Mouse (Mus musculus) testis, adult 2 months (tissue): ENCODE measurements at regions not wholly inside any gene's neighbourhood (a gene's known extent, or its start where the extent isn't known, plus 50 kb on each side); places are given as distances from the start of the nearest gene placed in this dataset.
"Not testable (repeated sequence)": the region's sequence is repeated elsewhere in the genome, so short reads cannot be mapped to it uniquely, and the experiment has no call there.

ENCODE experiments used
- H3K27ac ChIP-seq: fragments of 200-500 bp; 2 replicates; pipeline ENCODE4 v1.5.1; 2012; ENCODE audit warnings: low read depth, low read length; ENCODE audit not compliant: control insufficient read depth, insufficient read depth
- H3K27me3 ChIP-seq: fragments of 200-500 bp; 2 replicates; pipeline ENCODE4 v1.6.1; 2012; ENCODE audit warnings: mild to moderate bottlenecking, low read length, moderate library complexity; ENCODE audit not compliant: control insufficient read depth, insufficient read depth
- H3K36me3 ChIP-seq: fragments of 200-500 bp; 2 replicates; pipeline ENCODE4 v1.6.1; 2012; ENCODE audit warnings: mild to moderate bottlenecking, low read length; ENCODE audit not compliant: control insufficient read depth, insufficient read depth
- H3K4me1 ChIP-seq: fragments of 200-500 bp; 2 replicates; pipeline ENCODE4 v1.6.1; 2012; ENCODE audit warnings: low read length; ENCODE audit not compliant: control insufficient read depth, insufficient read depth
- H3K4me3 ChIP-seq: fragments of 200-500 bp; 2 replicates; pipeline ENCODE4 v1.5.1; 2012; ENCODE audit warnings: low read depth, mild to moderate bottlenecking, low read length, moderate library complexity, mixed read lengths; ENCODE audit not compliant: control insufficient read depth

GRCm38 (mm10) chr12:22030717-22031116 lies 613.3 kb upstream of the Ywhaq start:
- not testable (repeated sequence) for H3K4me1 ChIP-seq, H3K27ac ChIP-seq, H3K27me3 ChIP-seq, H3K36me3 ChIP-seq, H3K4me3 ChIP-seq

GRCm38 (mm10) chr12:22030263-22030662 lies 612.8 kb upstream of the Ywhaq start:
- H3K36me3 ChIP-seq, H3K4me1 ChIP-seq, H3K27me3 ChIP-seq, H3K27ac ChIP-seq: not testable (repeated sequence)
- H3K4me3 ChIP-seq = peak overlapping the region; percentile 66
